Mouse (Mus musculus) erythroblast, embryonic 14.5 days (primary cell): Measurements from ENCODE around the gene Eomes.

Experiments used
- GATA1 ChIP-seq: IDR thresholded peaks from 2 replicates; pipeline ENCODE4 v1.6.1; 2012; ENCODE audit warnings: low read length, inconsistent platforms, mixed read lengths
- TAL1 ChIP-seq: IDR thresholded peaks from 3 replicates; pipeline ENCODE4 v1.6.1; 2012; ENCODE audit warnings: low read length, inconsistent platforms, mixed read lengths

DNA sequence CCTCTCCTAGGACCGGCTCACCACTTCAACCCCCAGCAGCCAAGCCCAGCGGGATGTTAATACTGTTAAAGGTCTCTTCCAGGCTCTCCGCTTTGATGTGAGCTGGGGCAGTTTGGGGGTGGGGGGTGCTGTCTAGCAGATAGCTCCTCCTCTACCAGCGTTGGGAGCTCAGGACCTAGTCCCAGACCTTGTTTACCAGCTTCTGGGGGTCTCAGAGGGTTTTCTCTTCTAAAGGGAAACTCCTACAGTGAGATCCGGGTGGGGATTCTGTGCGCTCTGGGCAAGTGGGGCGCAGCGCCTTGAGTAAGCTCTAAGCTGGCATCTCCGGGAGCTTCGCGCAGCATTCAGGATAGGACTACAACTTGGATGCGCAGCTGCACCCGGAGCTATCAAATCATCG is 9.7 kb upstream of the Eomes start:
- no peak for TF ChIP-seq GATA1
- no peak for TF ChIP-seq TAL1
